Mouse (Mus musculus) cerebellum, adult 2 months (tissue): Measurements from ENCODE around the gene Zfp629.

ENCODE experiments used
- CTCF ChIP-seq: fragments of 200-500 bp; IDR thresholded peaks from 2 replicates; pipeline ENCODE4 v1.5.1; 2011; ENCODE audit warnings: low read depth, mild to moderate bottlenecking, control low read depth, low read length, moderate library complexity, borderline replicate concordance; ENCODE audit not compliant: insufficient read depth
- POLR2A ChIP-seq: fragments of 200-500 bp; IDR thresholded peaks from 2 replicates; pipeline ENCODE4 v1.6.1; 2011; ENCODE audit warnings: low read length, control low read depth, borderline replicate concordance; ENCODE audit not compliant: insufficient read depth

- TF ChIP-seq CTCF, result no peak
- no peak for TF ChIP-seq POLR2A
These were observed 2.1 kb downstream of the Zfp629 start for GRCm38 (mm10) chr7:127613501-127613900.
